Mouse (Mus musculus) midbrain, embryonic 10.5 days (tissue): ENCODE results near the gene Sh3rf1. TPM values are rescaled to one million over a fixed set of nuclear protein-coding genes. Genes with fewer than 3 reads are reported as not detected.

Source experiments
- DNase-seq: peaks from one replicate; pipeline ENCODE4 v3.0.0-alpha.2; 2017; ENCODE audit warnings: low spot score
- H3K27ac ChIP-seq: fragments of 300-500 bp; sonication (generic); replicated peaks from 2 replicates; pipeline ENCODE4 v1.5.1; 2016; ENCODE audit warnings: mild to moderate bottlenecking
- H3K27me3 ChIP-seq: fragments of 300-500 bp; sonication (generic); 2 replicates; pipeline ENCODE4 v1.6.1; 2016; ENCODE audit warnings: low read depth, mild to moderate bottlenecking; ENCODE audit not compliant: poor library complexity, severe bottlenecking
- H3K36me3 ChIP-seq: fragments of 300-500 bp; sonication (generic); 2 replicates; pipeline ENCODE4 v1.6.1; 2016; ENCODE audit warnings: mild to moderate bottlenecking, moderate library complexity
- H3K4me1 ChIP-seq: fragments of 300-500 bp; sonication (generic); 2 replicates; pipeline ENCODE4 v1.6.1; 2016
- H3K4me3 ChIP-seq: fragments of 300-500 bp; sonication (generic); 2 replicates; pipeline ENCODE4 v1.5.1; 2016; ENCODE audit warnings: mild to moderate bottlenecking, moderate library complexity
- H3K9me3 ChIP-seq: fragments of 300-500 bp; sonication (generic); replicated peaks from 2 replicates; pipeline ENCODE4 v1.6.1; 2016; ENCODE audit warnings: mild to moderate bottlenecking
- WGBS: fragments of 180-500 bp; shearing (Covaris S2); methylation state at CpG from one replicate; pipeline ENCODE4 v1.1.7; 2016; 5-methylcytosine and 5-hydroxymethylcytosine counted together
- polyA plus RNA-seq: library from polyadenylated mRNA; unstranded; fragments of >200 nt; fragmentation: Nextera tagmentation; extraction: Ambion mirVana; gene quantifications from 2 replicates; pipeline ENCODE4 v1.2.1, GENCODE M21; 2016

The Sh3rf1 gene
- polyA plus RNA-seq, 1 experiment from 2014 or later, result 18.4 TPM

- Histone ChIP-seq H3K36me3 (peaks cover 21% of the 10 kb centered on the region), H3K27ac (peak overlapping the region; percentile 73), H3K27me3 (no peaks in the 10 kb centered on the region), H3K4me1 (peaks cover 43% of the 10 kb centered on the region), H3K9me3 (no peaks in the 10 kb centered on the region), H3K4me3 (no peak overlapping the region)
- no peak for DNase-seq
- WGBS, result 48% methylated on average over 16 of the region's 16 CpGs
Measured at GRCm38 (mm10) chr8:61325014-61325715, 101.5 kb downstream of the Sh3rf1 start.

- Histone ChIP-seq H3K9me3 (no peaks in the 10 kb centered on the region), H3K36me3 (peaks cover 32% of the 10 kb centered on the region), H3K27me3 (no peaks in the 10 kb centered on the region), H3K27ac (no peak overlapping the region), H3K4me1 (peaks cover 43% of the 10 kb centered on the region), H3K4me3 (no peak overlapping the region)
- 92% methylated on average over 8 of the region's 8 CpGs for WGBS
- no peak for DNase-seq
Measured at GRCm38 (mm10) chr8:61326281-61326680, 102.6 kb downstream of the Sh3rf1 start.

DNA sequence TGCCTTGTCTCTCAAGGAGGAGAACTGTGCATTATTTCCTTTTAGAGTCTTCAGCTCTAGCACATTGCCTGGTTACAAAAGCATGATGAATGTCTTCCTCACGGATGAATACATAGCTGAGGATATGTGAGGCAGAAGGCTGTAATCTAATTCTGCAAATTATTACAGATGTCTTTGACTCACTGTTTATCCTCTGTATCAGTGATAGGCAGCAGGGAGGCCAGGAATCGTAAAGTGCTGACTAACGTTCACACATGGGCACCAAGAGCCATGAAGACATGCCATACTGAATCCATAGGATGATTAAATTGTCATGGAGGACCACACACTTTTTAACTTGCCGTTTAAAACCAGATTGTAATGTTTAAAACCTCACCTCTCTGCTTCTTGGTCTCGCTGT, 103.7 kb downstream of the Sh3rf1 start:
- peaks cover 32% of the 10 kb centered on the region for H3K36me3 ChIP-seq
- 93% methylated on average over 5 of the region's 5 CpGs for WGBS
- H3K27me3 ChIP-seq, result no peaks in the 10 kb centered on the region

GRCm38 (mm10) chr8:61339629-61340028, 116.0 kb downstream of the Sh3rf1 start:
- DNase-seq, result no peak
- peaks cover 30% of the 10 kb centered on the region for H3K4me1 ChIP-seq
- no peak overlapping the region for H3K27ac ChIP-seq
- H3K27me3 ChIP-seq, result no peaks in the 10 kb centered on the region
- no peaks in the 10 kb centered on the region for H3K9me3 ChIP-seq
- WGBS, result 91% methylated on average over 6 of the region's 6 CpGs
- H3K4me3 ChIP-seq, result no peak overlapping the region
- peaks cover 30% of the 10 kb centered on the region for H3K36me3 ChIP-seq

More for the DNA sequence above, 103.7 kb downstream of the Sh3rf1 start:
- H3K4me1 ChIP-seq, result peaks cover 41% of the 10 kb centered on the region
- no peak for DNase-seq
- no peak overlapping the region for H3K27ac ChIP-seq
- no peak overlapping the region for H3K4me3 ChIP-seq
- H3K9me3 ChIP-seq, result no peaks in the 10 kb centered on the region

GRCm38 (mm10) chr8:61340283-61340984, 116.8 kb downstream of the Sh3rf1 start:
- 92% methylated on average over 17 of the region's 17 CpGs for WGBS
- H3K27ac ChIP-seq, result 0 out of 2 replicates have a peak overlapping the region, but pooled peaks have one; percentile 33
- no peak for DNase-seq
- no peaks in the 10 kb centered on the region for H3K27me3 ChIP-seq
- no peaks in the 10 kb centered on the region for H3K9me3 ChIP-seq
- peaks cover 27% of the 10 kb centered on the region for H3K36me3 ChIP-seq
- no peak overlapping the region for H3K4me3 ChIP-seq
- peaks cover 30% of the 10 kb centered on the region for H3K4me1 ChIP-seq

DNA sequence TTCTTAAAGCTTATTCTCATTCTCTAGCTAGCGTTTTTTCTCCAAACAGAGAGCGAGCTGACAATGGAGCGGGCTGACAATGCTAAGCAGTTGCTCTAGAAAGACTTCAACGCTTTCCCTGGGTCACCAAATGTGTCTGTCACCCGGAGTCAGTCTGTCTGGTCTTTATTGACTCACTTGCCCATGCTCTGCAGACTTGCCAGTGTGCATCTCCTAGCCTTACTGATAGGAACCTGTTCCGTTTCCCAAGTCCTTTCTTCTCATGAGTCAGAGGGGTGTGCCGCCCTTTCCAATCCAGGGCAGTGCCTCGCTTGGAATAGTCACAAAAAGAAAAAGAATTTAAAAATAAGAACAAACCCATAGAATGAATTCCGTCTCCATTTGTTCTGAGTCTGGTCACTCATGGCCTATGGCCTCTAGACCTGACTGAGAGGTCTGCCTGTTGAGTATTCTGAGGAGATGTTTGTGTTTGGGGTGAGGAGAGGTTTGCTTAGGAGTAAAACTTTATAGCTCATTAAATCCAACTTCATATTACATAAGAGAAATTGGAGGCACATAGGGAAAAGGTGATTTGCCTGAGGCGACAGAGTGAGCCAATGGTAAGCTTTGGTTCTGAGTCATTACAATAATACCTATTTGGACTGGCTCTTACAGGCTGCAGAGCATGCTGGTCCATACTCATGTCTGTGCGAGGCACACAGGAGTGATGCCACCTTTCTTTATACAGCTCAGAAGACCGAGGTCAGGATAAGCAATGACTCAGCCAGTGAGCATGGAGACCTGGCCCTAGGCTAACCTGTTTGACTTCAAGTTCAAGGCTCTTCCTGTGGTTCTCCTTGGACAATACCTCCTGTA, 118.1 kb downstream of the Sh3rf1 start:
- peaks cover 16% of the 10 kb centered on the region for H3K36me3 ChIP-seq
- H3K4me3 ChIP-seq, result no peak overlapping the region
- peak overlapping the region; percentile 2; the same call in 1 of the 2 replicates for H3K27ac ChIP-seq
- no peaks in the 10 kb centered on the region for H3K9me3 ChIP-seq
- WGBS, result 63% methylated on average over 12 of the region's 12 CpGs
- no peak for DNase-seq
- peaks cover 30% of the 10 kb centered on the region for H3K4me1 ChIP-seq
- no peaks in the 10 kb centered on the region for H3K27me3 ChIP-seq

GRCm38 (mm10) chr8:61342473-61343026, 118.9 kb downstream of the Sh3rf1 start:
- no peaks in the 10 kb centered on the region for H3K9me3 ChIP-seq
- WGBS, result 69% methylated on average over 7 of the region's 7 CpGs
- no peak for DNase-seq
- peaks cover 14% of the 10 kb centered on the region for H3K36me3 ChIP-seq
- no peak overlapping the region; the same call in 1 of the 2 replicates for H3K27ac ChIP-seq
- peaks cover 32% of the 10 kb centered on the region for H3K4me1 ChIP-seq
- no peak overlapping the region for H3K4me3 ChIP-seq
- H3K27me3 ChIP-seq, result no peaks in the 10 kb centered on the region

DNA sequence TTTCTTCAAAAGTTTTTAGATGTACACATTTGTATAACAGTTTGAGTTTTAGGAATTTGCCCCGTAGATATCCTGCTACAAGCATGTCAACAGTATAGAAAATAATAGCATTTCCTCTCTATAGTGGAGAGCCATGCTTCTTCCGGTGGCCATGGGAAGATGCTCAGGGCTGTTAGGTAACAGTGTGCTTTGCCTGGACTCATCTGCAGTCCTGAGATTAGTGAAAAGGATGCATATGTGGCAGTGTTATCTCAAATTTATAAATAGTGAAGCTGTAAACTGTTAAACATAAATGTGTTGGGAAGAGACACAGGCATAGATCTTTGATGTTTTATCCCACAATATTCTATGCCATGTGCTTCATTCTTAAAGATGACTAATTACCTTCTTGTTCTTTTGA, 120.8 kb downstream of the Sh3rf1 start:
- DNase-seq, result no peak
- Histone ChIP-seq H3K4me3 (no peak overlapping the region), H3K4me1 (peaks cover 36% of the 10 kb centered on the region), H3K36me3 (peaks cover 20% of the 10 kb centered on the region), H3K9me3 (0 out of 2 replicates have a peak, but pooled peaks cover 3% of the 10 kb centered on the region), H3K27ac (no peak overlapping the region), H3K27me3 (no peaks in the 10 kb centered on the region)
- WGBS, result 93% methylated on average over 2 of the region's 2 CpGs

GRCm38 (mm10) chr8:61346941-61347340, 123.3 kb downstream of the Sh3rf1 start:
- Histone ChIP-seq H3K9me3 (0 out of 2 replicates have a peak, but pooled peaks cover 5% of the 10 kb centered on the region), H3K27ac (no peak overlapping the region), H3K27me3 (no peaks in the 10 kb centered on the region), H3K36me3 (peaks cover 39% of the 10 kb centered on the region), H3K4me3 (no peak overlapping the region), H3K4me1 (peaks cover 43% of the 10 kb centered on the region)
- DNase-seq, result no peak
- WGBS, result 93% methylated on average over 6 of the region's 6 CpGs

- no peak overlapping the region for H3K4me3 ChIP-seq
- no peak for DNase-seq
- peaks cover 37% of the 10 kb centered on the region for H3K4me1 ChIP-seq
- 0 out of 2 replicates have a peak, but pooled peaks cover 5% of the 10 kb centered on the region for H3K9me3 ChIP-seq
- H3K27ac ChIP-seq, result no peak overlapping the region
- 91% methylated on average over 6 of the region's 6 CpGs for WGBS
- peaks cover 44% of the 10 kb centered on the region for H3K36me3 ChIP-seq
- no peaks in the 10 kb centered on the region for H3K27me3 ChIP-seq
Measured at GRCm38 (mm10) chr8:61347526-61347925, 123.9 kb downstream of the Sh3rf1 start.

DNA sequence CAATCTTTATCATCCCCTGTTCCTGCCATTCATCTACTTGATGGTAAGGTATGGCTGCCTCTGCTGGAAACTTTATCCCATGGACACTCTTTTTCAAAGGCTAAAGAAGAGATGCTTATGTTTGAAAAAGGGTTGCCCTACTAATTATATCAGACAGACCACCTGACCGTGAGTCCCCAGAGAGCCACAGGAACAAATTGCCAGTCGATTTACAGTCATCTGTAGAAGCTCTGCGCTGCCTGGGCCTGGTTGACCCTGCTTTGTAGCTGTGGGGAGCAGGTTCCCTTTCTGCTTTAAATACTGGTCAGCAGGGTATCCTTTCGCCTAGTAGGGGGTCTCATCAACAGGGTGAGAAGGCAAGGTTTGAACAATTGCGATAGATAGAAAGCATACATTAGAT, 124.4 kb downstream of the Sh3rf1 start:
- peaks cover 34% of the 10 kb centered on the region for H3K4me1 ChIP-seq
- H3K27ac ChIP-seq, result no peak overlapping the region
- DNase-seq, result no peak
- WGBS, result 74% methylated on average over 5 of the region's 5 CpGs
- no peaks in the 10 kb centered on the region for H3K27me3 ChIP-seq
- H3K4me3 ChIP-seq, result no peak overlapping the region
- H3K36me3 ChIP-seq, result peaks cover 45% of the 10 kb centered on the region
- 0 out of 2 replicates have a peak, but pooled peaks cover 5% of the 10 kb centered on the region for H3K9me3 ChIP-seq

GRCm38 (mm10) chr8:61348518-61348917, 124.8 kb downstream of the Sh3rf1 start:
- peaks cover 30% of the 10 kb centered on the region for H3K4me1 ChIP-seq
- 0 out of 2 replicates have a peak, but pooled peaks cover 5% of the 10 kb centered on the region for H3K9me3 ChIP-seq
- no peaks in the 10 kb centered on the region for H3K27me3 ChIP-seq
- DNase-seq, result no peak
- peaks cover 49% of the 10 kb centered on the region for H3K36me3 ChIP-seq
- H3K27ac ChIP-seq, result no peak overlapping the region
- no peak overlapping the region for H3K4me3 ChIP-seq
- 77% methylated on average over 8 of the region's 8 CpGs for WGBS
